Mouse (Mus musculus) adrenal gland, adult 18-20 months (tissue): ENCODE results near the gene Foxo3. TPM values are rescaled to one million over a fixed set of nuclear protein-coding genes. Genes with fewer than 3 reads are reported as not detected.

ENCODE experiments used
- DNase-seq, 2 experiments: peaks; one replicate each; pipeline ENCODE4 v3.0.0; 2021 to 2022; ENCODE audit warnings: low spot score in 2 of 2
- total RNA-seq, 2 experiments: library from RNA; stranded (reverse); gene quantifications; 1 replicate in 1 of 2; 2 replicates in 1 of 2; pipeline ENCODE4 v1.2.3; 2021

Gene Foxo3
- total RNA-seq, 2 experiments from 2014 or later, result 48.9 to 63.3 TPM

- no peak for DNase-seq
These were observed 24.7 kb downstream of the Foxo3 start for GRCm38 (mm10) chr10:42251749-42252323.

- DNase-seq, result peak; percentile 40 to 47
These were observed 25.4 kb downstream of the Foxo3 start for GRCm38 (mm10) chr10:42251203-42251602.

DNA sequence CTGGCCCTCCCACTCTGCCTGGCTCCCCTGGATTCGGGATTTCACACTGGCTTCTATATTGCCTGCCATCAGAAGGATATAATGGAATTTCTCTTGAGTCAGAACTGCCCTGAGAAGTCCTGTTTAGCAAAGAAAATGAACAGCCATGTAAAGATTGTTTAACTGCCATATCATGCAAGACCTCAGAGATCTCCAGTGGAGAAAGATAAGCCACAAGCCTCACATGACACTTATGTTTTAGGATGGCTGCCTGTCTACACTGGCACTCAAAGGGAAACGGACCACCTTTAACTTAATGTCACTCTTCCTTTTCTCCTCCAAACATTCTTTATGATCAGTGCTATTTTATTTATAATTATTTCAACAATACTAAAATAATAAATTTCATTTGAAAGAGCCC, 26.6 kb downstream of the Foxo3 start:
- DNase-seq, result no peak

- DNase-seq, result no peak
These were observed 27.9 kb downstream of the Foxo3 start for GRCm38 (mm10) chr10:42248644-42249043.

GRCm38 (mm10) chr10:42248156-42248555, 28.4 kb downstream of the Foxo3 start:
- no peak for DNase-seq

- DNase-seq, result no peak
These were observed 29.3 kb downstream of the Foxo3 start for GRCm38 (mm10) chr10:42247125-42247816.

DNA sequence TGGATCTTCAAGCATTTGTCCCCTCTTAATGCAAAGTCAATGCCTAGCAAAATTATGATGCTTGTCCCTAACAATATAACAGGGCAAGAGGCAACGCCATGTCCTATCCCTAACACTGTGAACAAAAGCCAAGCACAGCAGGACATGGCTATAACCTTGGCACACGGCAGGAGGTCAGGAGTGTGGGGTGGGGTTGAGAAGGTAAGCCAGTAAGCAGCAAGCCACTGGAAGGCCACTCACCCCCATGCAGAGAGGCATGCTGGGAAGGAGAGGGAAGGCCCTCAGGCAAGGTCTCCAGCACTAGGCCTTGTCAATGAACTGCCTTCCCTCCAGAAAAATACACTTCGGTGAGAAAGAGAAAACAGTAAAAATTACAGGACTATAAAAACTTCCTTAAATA, 30.1 kb downstream of the Foxo3 start:
- no peak for DNase-seq

DNA sequence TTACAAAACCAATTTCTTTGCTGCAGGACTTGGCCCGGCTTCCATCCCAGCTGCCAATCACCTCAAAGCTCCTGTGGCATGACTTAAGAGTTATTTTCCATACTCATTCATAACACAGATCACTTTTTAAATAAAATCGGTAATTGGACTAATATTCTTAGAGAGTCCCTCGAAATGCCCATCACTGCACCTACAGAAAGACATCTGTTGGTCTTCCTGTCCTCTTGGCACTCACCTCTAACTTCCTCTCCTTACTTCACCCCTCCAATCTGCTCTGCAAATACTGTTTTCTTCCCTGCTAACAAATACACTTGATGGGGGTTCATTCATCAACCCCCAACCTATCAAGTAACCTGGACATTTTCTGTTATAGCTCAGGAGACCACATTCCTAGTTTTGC, 30.9 kb downstream of the Foxo3 start:
- DNase-seq, result no peak

DNA sequence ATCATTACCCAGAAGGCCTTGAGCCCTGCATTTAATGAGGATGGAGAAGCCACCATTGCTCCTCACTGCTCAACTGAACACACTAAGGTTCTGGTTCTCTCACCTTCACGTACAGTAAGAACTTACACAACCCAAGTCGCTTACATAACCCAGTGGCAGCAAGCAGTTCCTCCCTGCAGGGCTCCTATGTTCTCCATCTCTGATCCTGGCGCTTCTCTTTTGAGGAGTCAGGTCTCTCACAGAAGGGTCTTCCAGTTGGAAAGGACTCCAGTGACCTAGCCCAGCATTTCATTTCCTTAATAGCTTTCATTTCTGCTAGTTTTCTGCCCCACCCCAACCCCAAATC, 31.3 kb downstream of the Foxo3 start:
- DNase-seq, result no peak

- DNase-seq, result no peak
These were observed 31.9 kb downstream of the Foxo3 start for GRCm38 (mm10) chr10:42244420-42245255.

DNA sequence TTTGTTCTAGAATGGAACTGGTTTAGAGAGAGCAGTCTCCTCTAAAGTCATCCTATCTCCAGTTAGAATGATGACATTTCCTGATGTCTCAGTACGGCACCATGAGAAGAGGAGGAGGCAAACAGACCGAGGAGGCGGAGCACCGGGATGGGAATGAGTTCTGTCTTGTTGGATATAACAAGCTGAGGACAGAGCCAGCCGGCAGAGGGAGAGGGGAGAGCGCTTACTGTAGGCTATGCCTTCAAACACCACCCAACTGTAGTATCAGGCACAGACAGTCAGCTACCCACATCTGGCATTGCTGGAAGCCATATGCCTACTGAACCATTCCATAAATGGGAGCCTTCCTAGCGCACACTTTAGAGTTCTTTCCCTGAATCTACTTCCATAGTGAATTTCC, 32.6 kb downstream of the Foxo3 start:
- DNase-seq, result no peak

DNA sequence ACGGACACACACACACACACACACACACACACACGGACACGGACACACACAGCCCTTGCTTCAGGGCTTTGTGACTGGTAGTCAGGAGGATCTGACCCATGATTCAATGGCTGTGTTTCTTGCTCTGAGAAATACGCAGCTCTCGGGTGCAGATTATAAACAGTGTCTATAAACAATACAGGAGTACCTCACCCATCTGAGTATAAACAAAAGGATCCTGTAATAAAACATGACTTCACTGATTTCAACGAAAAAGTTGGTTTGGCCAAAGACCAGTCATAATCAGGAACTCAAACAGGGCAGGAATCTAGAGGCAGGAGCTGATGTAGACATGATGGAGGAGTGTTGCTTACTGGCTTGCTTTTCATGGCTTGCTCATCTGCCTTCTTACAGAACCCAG, 34.1 kb downstream of the Foxo3 start:
- no peak for DNase-seq

DNA sequence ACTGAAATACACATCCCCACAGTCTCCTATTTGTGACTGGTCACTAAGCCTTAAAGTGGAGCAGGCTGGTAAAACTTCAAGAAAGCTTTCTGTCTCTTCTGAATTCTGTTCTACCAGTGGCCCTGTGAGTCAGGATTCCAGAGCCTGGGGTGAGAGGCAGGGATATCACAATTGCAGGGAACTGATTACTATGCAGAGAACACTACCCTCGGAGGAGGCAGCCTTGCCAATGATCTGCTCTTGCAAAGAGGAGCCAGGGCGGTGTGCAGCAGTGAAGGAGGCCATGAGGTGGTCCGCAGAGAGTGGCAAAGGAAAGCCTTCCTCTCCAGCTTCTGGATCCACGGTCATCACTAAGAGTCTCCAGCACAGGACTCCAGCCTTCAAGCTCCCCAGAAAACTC, 34.8 kb downstream of the Foxo3 start:
- DNase-seq, result no peak

- no peak for DNase-seq
These were observed 36.8 kb downstream of the Foxo3 start for GRCm38 (mm10) chr10:42239810-42240111.

DNA sequence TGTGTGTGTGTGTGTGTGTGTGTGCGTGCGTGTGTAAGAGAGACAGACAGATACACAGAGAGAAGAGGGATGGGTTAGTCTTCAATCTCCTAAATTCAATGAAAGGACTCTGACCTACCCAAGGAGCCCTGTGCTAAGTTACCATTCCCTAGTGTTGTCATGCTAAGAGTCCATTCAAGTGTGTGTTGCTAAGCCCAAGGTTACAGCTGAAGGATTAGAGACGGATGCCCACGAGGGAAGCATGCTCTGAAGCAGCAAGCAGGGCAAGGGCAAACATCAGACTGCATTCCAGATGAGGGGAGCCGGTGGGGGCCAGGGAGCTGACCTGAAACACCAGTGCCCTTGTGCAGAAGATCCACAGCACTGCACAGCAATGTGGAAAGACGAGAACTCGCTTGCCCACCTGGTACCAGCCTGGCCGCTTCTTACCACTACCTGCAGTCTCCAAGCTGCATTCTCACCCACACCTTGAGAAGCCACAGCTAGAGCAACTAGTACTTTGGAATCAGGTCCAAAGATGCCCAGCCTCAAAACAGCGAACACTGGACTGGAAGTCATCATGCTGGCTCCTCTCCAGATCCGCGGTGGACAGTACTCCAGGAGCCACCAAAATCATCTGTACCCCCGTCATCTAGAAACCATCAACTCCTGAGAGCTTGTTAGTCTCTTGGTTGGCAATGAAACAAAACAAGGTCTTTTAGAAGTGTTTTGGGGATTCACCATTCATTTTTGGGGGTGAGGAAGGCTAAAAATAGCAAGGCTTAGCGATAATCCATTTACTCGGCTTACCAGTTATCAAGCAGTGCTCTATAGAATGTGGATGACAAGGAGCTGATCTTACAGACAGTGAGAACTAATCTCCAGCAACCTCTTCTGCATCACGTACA, 37.4 kb downstream of the Foxo3 start:
- no peak for DNase-seq

GRCm38 (mm10) chr10:42238296-42238695, 38.3 kb downstream of the Foxo3 start:
- no peak for DNase-seq

- no peak for DNase-seq
These were observed 39.0 kb downstream of the Foxo3 start for GRCm38 (mm10) chr10:42237556-42237955.

GRCm38 (mm10) chr10:42235321-42235720, 41.2 kb downstream of the Foxo3 start:
- DNase-seq, result no peak

GRCm38 (mm10) chr10:42232977-42233376, 43.6 kb downstream of the Foxo3 start:
- DNase-seq, result no peak

DNA sequence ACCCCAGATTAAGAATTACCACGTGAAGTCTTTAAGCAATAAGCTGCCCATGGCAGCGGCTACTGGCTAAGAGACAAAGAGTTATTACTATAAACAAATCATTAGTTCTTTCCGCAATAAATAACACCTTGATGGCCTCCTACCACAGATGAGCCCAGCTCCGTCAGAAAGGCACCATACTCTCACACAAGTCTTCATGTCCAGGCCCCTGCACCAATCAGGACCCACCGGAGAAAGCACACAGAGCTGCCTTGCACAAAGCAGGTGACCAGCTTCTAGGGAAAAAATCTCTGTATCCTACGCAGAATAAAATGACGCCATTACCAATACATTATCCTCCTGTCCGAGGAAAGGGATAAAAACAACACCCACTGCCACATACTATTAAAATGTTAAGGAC, 44.7 kb downstream of the Foxo3 start:
- DNase-seq, result no peak

DNA sequence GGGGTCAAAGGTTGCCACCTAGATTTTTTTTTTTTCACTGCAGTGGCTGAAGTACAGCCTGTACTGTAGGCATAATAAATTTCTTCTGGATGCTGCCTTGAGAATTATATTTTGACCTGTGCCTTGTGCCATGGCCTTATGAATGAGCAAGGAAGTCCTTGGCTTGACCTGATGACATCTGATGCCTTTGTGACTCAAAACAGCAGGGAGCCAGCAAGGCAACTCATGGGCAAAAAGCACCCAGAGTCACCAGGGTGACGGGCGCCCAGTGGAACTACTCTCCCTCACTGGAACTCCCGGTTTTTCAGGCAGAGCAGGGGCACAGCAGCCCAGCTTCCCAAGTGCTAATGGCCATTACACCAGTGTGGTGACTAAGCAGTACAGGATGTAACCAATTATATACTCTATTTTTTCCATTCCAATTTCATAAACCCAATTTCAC, 45.4 kb downstream of the Foxo3 start:
- DNase-seq, result peak; percentile 38 to 42
